ENCODE assay signal across 9 mouse cellular contexts in genomic region chr11:70702781-70703180, GRCm38 (mm10). TPM values are rescaled to one million over a fixed set of nuclear protein-coding genes. Genes with fewer than 3 reads are reported as not detected.
DNase-seq lines count a peak whose midpoint lies in the region; ATAC-seq lines count a peak whose summit lies in the region.
"Had no signal": no experiment of that assay in that cellular context is flagged by ENCODE, and none has a peak within 500 bp of the region (broad histone marks: within the 10 kb centered on the region; RNA-seq: fewer than 3 reads in every experiment).

No protein-coding gene starts in this region.

- H3K4me1 ChIP-seq in neural tube, embryonic 12.5 days: peaks cover 22% of the 10 kb centered on the region
- H3K4me1 ChIP-seq in heart, embryonic 11.5 days (ENCODE audit: control insufficient read depth, insufficient read depth, low read length): peaks cover 20% of the 10 kb centered on the region
- peaks cover 17% of the 10 kb centered on the region for H3K4me1 ChIP-seq in liver, embryonic 16.5 days (ENCODE audit: control insufficient read depth, low read depth, low read length)
- H3K4me1 ChIP-seq in stomach, embryonic 16.5 days (ENCODE audit: control insufficient read depth, insufficient read depth, low read length): peaks cover 22% of the 10 kb centered on the region

- no peak overlapping the region for H3K4me3 ChIP-seq in neural tube, embryonic 12.5 days
- no peak overlapping the region for H3K4me3 ChIP-seq in heart, embryonic 11.5 days (ENCODE audit: low read depth, low read length)
- no peak overlapping the region for H3K4me3 ChIP-seq in liver, embryonic 16.5 days (ENCODE audit: low read depth, low read length)
- H3K4me3 ChIP-seq in stomach, embryonic 16.5 days (replicated peaks; ENCODE audit: low read length): no peak overlapping the region
- H3K4me3 ChIP-seq: erythroblast, embryonic 14.5 days had no signal

- H3K27me3 ChIP-seq in neural tube, embryonic 12.5 days (replicated peaks): no peaks in the 10 kb centered on the region
- H3K27me3 ChIP-seq in heart, embryonic 11.5 days (ENCODE audit: control insufficient read depth, insufficient read depth, low read length): no peaks in the 10 kb centered on the region
- peaks cover 9% of the 10 kb centered on the region for H3K27me3 ChIP-seq in liver, embryonic 16.5 days (ENCODE audit: control insufficient read depth, insufficient read depth, low read depth, low read length)
- no peaks in the 10 kb centered on the region for H3K27me3 ChIP-seq in stomach, embryonic 16.5 days (ENCODE audit: control insufficient read depth, insufficient read depth, low read length)

- 80% methylated on average over 6 of the region's 6 CpGs for WGBS in neural tube, embryonic 12.5 days
- 57% methylated on average over 6 of the region's 6 CpGs for WGBS in heart, embryonic 11.5 days (ENCODE audit: insufficient replicate concordance)
- 50% methylated on average over 6 of the region's 6 CpGs for WGBS in liver, embryonic 16.5 days (ENCODE audit: insufficient replicate concordance)
- 69% methylated on average over 6 of the region's 6 CpGs for WGBS in stomach, embryonic 16.5 days

- H3K4me2 ChIP-seq in neural tube, embryonic 12.5 days (replicated peaks): no peak overlapping the region
- peak overlapping the region; percentile 92 for H3K4me2 ChIP-seq in heart, embryonic 11.5 days
- 0 out of 2 replicates have a peak overlapping the region, but pooled peaks have one; percentile 77 for H3K4me2 ChIP-seq in liver, embryonic 16.5 days (ENCODE audit: low read depth, low read length)
- H3K4me2 ChIP-seq in stomach, embryonic 16.5 days (ENCODE audit: low read depth, low read length): no peak overlapping the region

- no peaks in the 10 kb centered on the region for H3K9me3 ChIP-seq in neural tube, embryonic 12.5 days
- H3K9me3 ChIP-seq in heart, embryonic 11.5 days (replicated peaks; ENCODE audit: control insufficient read depth, low read length): no peaks in the 10 kb centered on the region
- H3K9me3 ChIP-seq in liver, embryonic 16.5 days (replicated peaks; ENCODE audit: control insufficient read depth, low read length): no peaks in the 10 kb centered on the region
- no peaks in the 10 kb centered on the region for H3K9me3 ChIP-seq in stomach, embryonic 16.5 days (replicated peaks; ENCODE audit: control insufficient read depth, low read length)

- no peak for ATAC-seq in neural tube, embryonic 12.5 days (ENCODE audit: low FRiP score, low read depth)
- no peak for ATAC-seq in heart, embryonic 11.5 days (replicated peaks; ENCODE audit: insufficient number of reproducible peaks, low FRiP score, low TSS enrichment)
- ATAC-seq in liver, embryonic 16.5 days (ENCODE audit: low read depth): no peak
- ATAC-seq in stomach, embryonic 16.5 days (ENCODE audit: insufficient read depth, low FRiP score): no peak

- H3K36me3 ChIP-seq in neural tube, embryonic 12.5 days: peaks cover 46% of the 10 kb centered on the region
- H3K36me3 ChIP-seq in heart, embryonic 11.5 days (ENCODE audit: control insufficient read depth, insufficient read depth, low read length): peaks cover 25% of the 10 kb centered on the region
- peaks cover 6% of the 10 kb centered on the region; the same call in 1 of the 2 replicates for H3K36me3 ChIP-seq in liver, embryonic 16.5 days (ENCODE audit: control insufficient read depth, insufficient read depth)
- H3K36me3 ChIP-seq in stomach, embryonic 16.5 days (ENCODE audit: control insufficient read depth, insufficient read depth, low read length): peaks cover 9% of the 10 kb centered on the region; the same call in 1 of the 2 replicates

- 0 out of 2 replicates have a peak overlapping the region, but pooled peaks have one; percentile 89 for H3K9ac ChIP-seq in neural tube, embryonic 12.5 days
- H3K9ac ChIP-seq in heart, embryonic 11.5 days (ENCODE audit: low read depth, low read length): peak overlapping the region; percentile 95
- no peak overlapping the region for H3K9ac ChIP-seq in liver, embryonic 16.5 days (ENCODE audit: low read depth, low read length)
- H3K9ac ChIP-seq in stomach, embryonic 16.5 days (ENCODE audit: low read length): peak overlapping the region; percentile 61; the same call in 1 of the 2 replicates

- no peak for DNase-seq in neural tube, embryonic 10.5 days (ENCODE audit: extremely low spot score, low spot score)
- DNase-seq in right cerebral cortex, postnatal 36 days (ENCODE audit: low spot score in 2 of 2): no peak
- no peak for DNase-seq in natural killer cell, adult 2 months (ENCODE audit: low spot score in 2 of 2)
- no peak for DNase-seq in c-Kit-positive CD71-positive TER-119-positive erythroid progenitor cells, embryonic 14.5 days (ENCODE audit: low spot score)

- H3K27ac ChIP-seq in neural tube, embryonic 12.5 days: no peak overlapping the region
- peak overlapping the region; percentile 94 for H3K27ac ChIP-seq in heart, embryonic 11.5 days (ENCODE audit: low read depth, low read length)
- no peak overlapping the region for H3K27ac ChIP-seq in liver, embryonic 16.5 days (ENCODE audit: low read length)
- no peak overlapping the region for H3K27ac ChIP-seq in stomach, embryonic 16.5 days (ENCODE audit: low read length)

RNA-seq across cellular contexts. Expression of gene Kif1c, which starts 2.4 kb away (rescaled TPM):
- 2.3 and 2.8 TPM in 2 replicates for polyA plus RNA-seq in neural tube, embryonic 12.5 days (2016; fragmentation: Nextera tagmentation; extraction: Ambion mirVana)
- 9.8 and 11.4 TPM in 2 replicates for polyA plus RNA-seq in heart, embryonic 11.5 days (2014; fragmentation: Nextera tagmentation; extraction: Ambion mirVana)
- 0.77 and 1.1 TPM in 2 replicates for polyA plus RNA-seq in liver, embryonic 16.5 days (2015; fragmentation: Nextera tagmentation; extraction: Ambion mirVana)
- 2.6 and 3.0 TPM in 2 replicates for polyA plus RNA-seq in stomach, embryonic 16.5 days (2015; fragmentation: Nextera tagmentation; extraction: Ambion mirVana)

RNA-seq across cellular contexts. Expression of gene Inca1, which starts 2.8 kb away (rescaled TPM):
- 0.71 and 0.86 TPM in 2 replicates for polyA plus RNA-seq in neural tube, embryonic 12.5 days (2016; fragmentation: Nextera tagmentation; extraction: Ambion mirVana)
- 0.89 and 2.2 TPM in 2 replicates for polyA plus RNA-seq in heart, embryonic 11.5 days (2014; fragmentation: Nextera tagmentation; extraction: Ambion mirVana)
- polyA plus RNA-seq in liver, embryonic 16.5 days (2015; fragmentation: Nextera tagmentation; extraction: Ambion mirVana): 1.1 and 1.4 TPM in 2 replicates
- 1.3 and 1.5 TPM in 2 replicates for polyA plus RNA-seq in stomach, embryonic 16.5 days (2015; fragmentation: Nextera tagmentation; extraction: Ambion mirVana)
- polyA plus RNA-seq: erythroblast, embryonic 14.5 days had no signal

RNA-seq across cellular contexts. Expression of gene Camta2, which starts 14.9 kb away (rescaled TPM):
- polyA plus RNA-seq in neural tube, embryonic 12.5 days (2016; fragmentation: Nextera tagmentation; extraction: Ambion mirVana): 15.2 and 16.7 TPM in 2 replicates
- 10.6 and 14.4 TPM in 2 replicates for polyA plus RNA-seq in heart, embryonic 11.5 days (2014; fragmentation: Nextera tagmentation; extraction: Ambion mirVana)
- polyA plus RNA-seq in liver, embryonic 16.5 days (2015; fragmentation: Nextera tagmentation; extraction: Ambion mirVana): 3.0 and 4.3 TPM in 2 replicates
- 14.2 and 15.8 TPM in 2 replicates for polyA plus RNA-seq in stomach, embryonic 16.5 days (2015; fragmentation: Nextera tagmentation; extraction: Ambion mirVana)

RNA-seq across cellular contexts. Expression of gene Spag7, which starts 33.6 kb away (rescaled TPM):
- polyA plus RNA-seq in neural tube, embryonic 12.5 days (2016; fragmentation: Nextera tagmentation; extraction: Ambion mirVana): 154 and 158 TPM in 2 replicates
- 187 and 201 TPM in 2 replicates for polyA plus RNA-seq in heart, embryonic 11.5 days (2014; fragmentation: Nextera tagmentation; extraction: Ambion mirVana)
- polyA plus RNA-seq in liver, embryonic 16.5 days (2015; fragmentation: Nextera tagmentation; extraction: Ambion mirVana): 57.5 and 59.7 TPM in 2 replicates
- 148 and 149 TPM in 2 replicates for polyA plus RNA-seq in stomach, embryonic 16.5 days (2015; fragmentation: Nextera tagmentation; extraction: Ambion mirVana)

RNA-seq across cellular contexts. Expression of gene Eno3, which starts 45.8 kb away (rescaled TPM):
- polyA plus RNA-seq in neural tube, embryonic 12.5 days (2016; fragmentation: Nextera tagmentation; extraction: Ambion mirVana): 19.3 and 20.1 TPM in 2 replicates
- 272 and 313 TPM in 2 replicates for polyA plus RNA-seq in heart, embryonic 11.5 days (2014; fragmentation: Nextera tagmentation; extraction: Ambion mirVana)
- polyA plus RNA-seq in liver, embryonic 16.5 days (2015; fragmentation: Nextera tagmentation; extraction: Ambion mirVana): 11.6 and 22.1 TPM in 2 replicates
- polyA plus RNA-seq in stomach, embryonic 16.5 days (2015; fragmentation: Nextera tagmentation; extraction: Ambion mirVana): 19.3 and 126 TPM in 2 replicates

Comparison
In these comparisons a context has a peak if more than half of its experiments do, and no peak if none do; other contexts are left out.
1. H3K4me2 ChIP-seq: peak in heart, embryonic 11.5 days (single experiment) and liver, embryonic 16.5 days (single experiment); none in neural tube, embryonic 12.5 days (single experiment) and stomach, embryonic 16.5 days (single experiment).